Mouse (Mus musculus) C2C12 (cell line): ENCODE results near the gene Prnp.

Experiments used
- CTCF ChIP-seq: IDR thresholded peaks from one replicate; pipeline ENCODE4 v1.5.1; 2011; ENCODE audit not compliant: control insufficient read depth, insufficient read depth, insufficient read length
- FOSL1 ChIP-seq: IDR thresholded peaks from one replicate; pipeline ENCODE4 v1.8.0; 2011; ENCODE audit warnings: mild to moderate bottlenecking, low read length; ENCODE audit not compliant: poor library complexity, insufficient read depth, severe bottlenecking
- MYOG ChIP-seq: IDR thresholded peaks from one replicate; pipeline ENCODE4 v1.6.1; 2011; ENCODE audit not compliant: control insufficient read depth, insufficient read length; ENCODE audit errors: extremely low read depth

DNA sequence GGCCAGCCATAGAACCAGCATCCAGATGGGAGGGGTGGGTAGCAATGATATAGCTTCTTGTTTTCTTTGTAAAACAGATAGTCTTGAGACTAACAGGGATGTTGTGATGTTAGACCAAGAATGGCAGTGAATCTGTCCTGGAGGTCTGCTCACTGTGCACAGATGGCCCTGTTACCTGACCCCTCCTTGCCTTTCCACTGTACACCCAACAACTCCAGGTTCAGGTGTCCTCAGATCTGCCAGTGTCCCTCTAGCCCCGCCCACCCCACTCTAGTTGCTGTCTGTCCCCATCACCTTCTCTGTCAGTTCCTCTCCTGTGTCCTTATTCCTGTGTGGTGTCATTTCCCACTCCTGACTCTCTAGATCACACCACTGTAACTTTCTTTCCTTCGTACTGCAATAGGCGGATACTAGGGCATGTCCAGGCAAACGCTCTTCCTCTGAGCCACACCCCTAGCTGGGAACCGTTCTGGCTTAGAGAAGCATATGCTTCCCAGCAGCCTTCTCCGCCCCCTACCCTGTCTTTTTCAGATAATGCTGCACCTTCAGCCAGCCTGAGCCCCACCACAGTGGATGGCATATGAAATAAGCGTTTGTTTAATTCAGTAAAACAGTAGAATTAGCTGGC is 22.7 kb downstream of the Prnp start:
- TF ChIP-seq MYOG (no peak), CTCF (no peak), FOSL1 (no peak)
